Mouse (Mus musculus): ENCODE measurements around the gene Add3.

The Add3 gene

GRCm38 (mm10) chr19:53130399-53131175 lies 9.7 kb upstream of the Add3 start:
- no peak for DNase-seq (ENCODE audit: low spot score in 2 of 2)

GRCm38 (mm10) chr19:53132471-53132870 lies 7.8 kb upstream of the Add3 start:
- no peak for DNase-seq (ENCODE audit: low spot score in 2 of 2)

- DNase-seq (ENCODE audit: low spot score in 2 of 2) = no peak
These were observed 3.7 kb upstream of the Add3 start for GRCm38 (mm10) chr19:53136336-53137090.

- no peak for DNase-seq (ENCODE audit: low spot score in 2 of 2)
These were observed 3.0 kb upstream of the Add3 start for GRCm38 (mm10) chr19:53137116-53137670.

GRCm38 (mm10) chr19:53140804-53141250 lies 584 bp downstream of the Add3 start:
- no peak for DNase-seq (ENCODE audit: low spot score in 2 of 2)

GRCm38 (mm10) chr19:53141251-53142072 lies 1.2 kb downstream of the Add3 start:
- DNase-seq (ENCODE audit: low spot score in 2 of 2) = peak; percentile 25 to 46

GRCm38 (mm10) chr19:53142190-53143107 lies 2.2 kb downstream of the Add3 start:
- DNase-seq (ENCODE audit: low spot score in 2 of 2) = peak; percentile 100

GRCm38 (mm10) chr19:53143108-53143971 lies 3.1 kb downstream of the Add3 start:
- peak in 1 of 2 experiments; percentile 26 for DNase-seq (ENCODE audit: low spot score in 2 of 2)

- DNase-seq (ENCODE audit: low spot score in 2 of 2) = no peak
These were observed 4.8 kb downstream of the Add3 start for GRCm38 (mm10) chr19:53145075-53145474.

- no peak for DNase-seq (ENCODE audit: low spot score in 2 of 2)
These were observed 9.1 kb downstream of the Add3 start for GRCm38 (mm10) chr19:53149381-53149780.

GRCm38 (mm10) chr19:53152451-53152850 lies 12.2 kb downstream of the Add3 start:
- DNase-seq (ENCODE audit: low spot score in 2 of 2) = no peak

- no peak for DNase-seq (ENCODE audit: low spot score in 2 of 2)
These were observed 12.9 kb downstream of the Add3 start for GRCm38 (mm10) chr19:53153096-53153495.

GRCm38 (mm10) chr19:53154156-53154555 lies 13.9 kb downstream of the Add3 start:
- no peak for DNase-seq (ENCODE audit: low spot score in 2 of 2)

- no peak for DNase-seq (ENCODE audit: low spot score in 2 of 2)
These were observed 16.1 kb downstream of the Add3 start for GRCm38 (mm10) chr19:53156361-53156760.

- no peak for DNase-seq (ENCODE audit: low spot score in 2 of 2)
These were observed 16.9 kb downstream of the Add3 start for GRCm38 (mm10) chr19:53157176-53157575.

- no peak for DNase-seq (ENCODE audit: low spot score in 2 of 2)
These were observed 19.1 kb downstream of the Add3 start for GRCm38 (mm10) chr19:53159351-53159750.

- peak; percentile 32 to 41 for DNase-seq (ENCODE audit: low spot score in 2 of 2)
These were observed 22.7 kb downstream of the Add3 start for GRCm38 (mm10) chr19:53162927-53163326.

- no peak for DNase-seq (ENCODE audit: low spot score in 2 of 2)
These were observed 24.4 kb downstream of the Add3 start for GRCm38 (mm10) chr19:53164645-53165044.

Data from natural killer cell, adult 2 months (primary cell).